Mouse (Mus musculus): ENCODE measurements around the gene Ceacam20.
A peak's percentile ranks its signal among the peaks of the same experiment; 100 is the strongest.
"Not testable (repeated sequence)": the region's sequence is repeated elsewhere in the genome, so short reads cannot be mapped to it uniquely, and the experiment has no call there.

Gene Ceacam20

GRCm38 (mm10) chr7:19945821-19946515 is 19.2 kb upstream of the Ceacam20 start:
- no peak for DNase-seq (ENCODE audit: extremely low read depth, low read depth, low spot score)

GRCm38 (mm10) chr7:19948956-19949355 is 16.3 kb upstream of the Ceacam20 start:
- no peak for DNase-seq (ENCODE audit: extremely low read depth, low read depth, low spot score)

GRCm38 (mm10) chr7:19949996-19950395 is 15.2 kb upstream of the Ceacam20 start:
- DNase-seq (ENCODE audit: extremely low read depth, low read depth, low spot score): no peak

GRCm38 (mm10) chr7:19950589-19950988 is 14.6 kb upstream of the Ceacam20 start, which contains the start of gene Igsf23:
Igsf23 (minus strand) TSS chr7:19950756.
- no peak for DNase-seq (ENCODE audit: extremely low read depth, low read depth, low spot score)

GRCm38 (mm10) chr7:19952320-19952986 is 12.8 kb upstream of the Ceacam20 start:
- no peak for DNase-seq (ENCODE audit: extremely low read depth, low read depth, low spot score)

GRCm38 (mm10) chr7:19953054-19953453 is 12.2 kb upstream of the Ceacam20 start:
- no peak for DNase-seq (ENCODE audit: extremely low read depth, low read depth, low spot score)

- DNase-seq (ENCODE audit: extremely low read depth, low read depth, low spot score): peak; percentile 46
Measured at GRCm38 (mm10) chr7:19955861-19956260, 9.4 kb upstream of the Ceacam20 start.

- peak; percentile 90 for DNase-seq (ENCODE audit: extremely low read depth, low read depth, low spot score)
Measured at GRCm38 (mm10) chr7:19956341-19956781, 8.9 kb upstream of the Ceacam20 start.

- DNase-seq (ENCODE audit: extremely low read depth, low read depth, low spot score): no peak
Measured at GRCm38 (mm10) chr7:19962423-19962822, 2.8 kb upstream of the Ceacam20 start.

- DNase-seq (ENCODE audit: extremely low read depth, low read depth, low spot score): no peak
Measured at GRCm38 (mm10) chr7:19969106-19969505, 3.9 kb downstream of the Ceacam20 start.

- no peak for DNase-seq (ENCODE audit: extremely low read depth, low read depth, low spot score)
Measured at GRCm38 (mm10) chr7:19969541-19970090, 4.4 kb downstream of the Ceacam20 start.

GRCm38 (mm10) chr7:19970196-19970595 is 5.0 kb downstream of the Ceacam20 start:
- no peak for DNase-seq (ENCODE audit: extremely low read depth, low read depth, low spot score)

- DNase-seq (ENCODE audit: extremely low read depth, low read depth, low spot score): no peak
Measured at GRCm38 (mm10) chr7:19971516-19971915, 6.3 kb downstream of the Ceacam20 start.

GRCm38 (mm10) chr7:19991165-19991564 is 26.0 kb downstream of the Ceacam20 start, which contains the start of gene Nlrp9b:
Nlrp9b (plus strand) TSS chr7:19991465.
- DNase-seq (ENCODE audit: extremely low read depth, low read depth, low spot score): not testable (repeated sequence)

- DNase-seq (ENCODE audit: extremely low read depth, low read depth, low spot score): not testable (repeated sequence)
Measured at GRCm38 (mm10) chr7:19996721-19997120, 31.5 kb downstream of the Ceacam20 start.

GRCm38 (mm10) chr7:20009987-20010386 is 44.8 kb downstream of the Ceacam20 start:
- DNase-seq (ENCODE audit: extremely low read depth, low read depth, low spot score): no peak
